Mouse (Mus musculus) kidney, embryonic 15.5 days (tissue): Measurements from ENCODE around the gene Vwa7. TPM values are rescaled to one million over a fixed set of nuclear protein-coding genes. Genes with fewer than 3 reads are reported as not detected.
"Not testable (repeated sequence)": the region's sequence is repeated elsewhere in the genome, so short reads cannot be mapped to it uniquely, and the experiment has no call there.

Experiments used
- ATAC-seq: fragments of 200-750 bp; cut with Nextera tagmentation; replicated peaks from 2 replicates; pipeline ENCODE4 v1.8.0; 2017; ENCODE audit warnings: moderate TSS enrichment; ENCODE audit not compliant: low FRiP score
- H3K27ac ChIP-seq: fragments of 300-500 bp; sonication (generic); 2 replicates; pipeline ENCODE4 v1.5.1; 2015; ENCODE audit warnings: mild to moderate bottlenecking, inconsistent platforms
- H3K27me3 ChIP-seq: fragments of 300-500 bp; sonication (generic); 2 replicates; pipeline ENCODE4 v1.6.1; 2015; ENCODE audit warnings: inconsistent platforms
- H3K36me3 ChIP-seq: fragments of 300-500 bp; sonication (generic); 2 replicates; pipeline ENCODE4 v1.6.1; 2015; ENCODE audit warnings: inconsistent platforms
- H3K4me1 ChIP-seq: fragments of 300-500 bp; sonication (generic); 2 replicates; pipeline ENCODE4 v1.6.1; 2015; ENCODE audit warnings: inconsistent platforms
- H3K4me2 ChIP-seq: fragments of 300-500 bp; sonication (generic); 2 replicates; pipeline ENCODE4 v1.6.1; 2015; ENCODE audit warnings: moderate library complexity, mild to moderate bottlenecking, inconsistent platforms
- H3K4me3 ChIP-seq: fragments of 300-500 bp; sonication (generic); replicated peaks from 2 replicates; pipeline ENCODE4 v1.5.1; 2015; ENCODE audit warnings: mild to moderate bottlenecking, inconsistent platforms
- H3K9ac ChIP-seq: fragments of 300-500 bp; sonication (generic); 2 replicates; pipeline ENCODE4 v1.6.1; 2015; ENCODE audit warnings: mild to moderate bottlenecking, inconsistent platforms
- H3K9me3 ChIP-seq: fragments of 300-500 bp; sonication (generic); replicated peaks from 2 replicates; pipeline ENCODE4 v1.6.1; 2016; ENCODE audit warnings: inconsistent platforms
- WGBS: fragments of 180-500 bp; shearing (Covaris S2); methylation state at CpG from one replicate; pipeline ENCODE4 v1.1.7; 2015; ENCODE audit warnings: mixed read lengths; 5-methylcytosine and 5-hydroxymethylcytosine counted together
- polyA plus RNA-seq: library from polyadenylated mRNA; unstranded; fragments of >200 nt; fragmentation: Nextera tagmentation; extraction: Ambion mirVana; gene quantifications from 2 replicates; pipeline ENCODE4 v1.2.1, GENCODE M21; 2015

Gene Vwa7
- polyA plus RNA-seq, 1 experiment from 2014 or later = 0.29 TPM

DNA sequence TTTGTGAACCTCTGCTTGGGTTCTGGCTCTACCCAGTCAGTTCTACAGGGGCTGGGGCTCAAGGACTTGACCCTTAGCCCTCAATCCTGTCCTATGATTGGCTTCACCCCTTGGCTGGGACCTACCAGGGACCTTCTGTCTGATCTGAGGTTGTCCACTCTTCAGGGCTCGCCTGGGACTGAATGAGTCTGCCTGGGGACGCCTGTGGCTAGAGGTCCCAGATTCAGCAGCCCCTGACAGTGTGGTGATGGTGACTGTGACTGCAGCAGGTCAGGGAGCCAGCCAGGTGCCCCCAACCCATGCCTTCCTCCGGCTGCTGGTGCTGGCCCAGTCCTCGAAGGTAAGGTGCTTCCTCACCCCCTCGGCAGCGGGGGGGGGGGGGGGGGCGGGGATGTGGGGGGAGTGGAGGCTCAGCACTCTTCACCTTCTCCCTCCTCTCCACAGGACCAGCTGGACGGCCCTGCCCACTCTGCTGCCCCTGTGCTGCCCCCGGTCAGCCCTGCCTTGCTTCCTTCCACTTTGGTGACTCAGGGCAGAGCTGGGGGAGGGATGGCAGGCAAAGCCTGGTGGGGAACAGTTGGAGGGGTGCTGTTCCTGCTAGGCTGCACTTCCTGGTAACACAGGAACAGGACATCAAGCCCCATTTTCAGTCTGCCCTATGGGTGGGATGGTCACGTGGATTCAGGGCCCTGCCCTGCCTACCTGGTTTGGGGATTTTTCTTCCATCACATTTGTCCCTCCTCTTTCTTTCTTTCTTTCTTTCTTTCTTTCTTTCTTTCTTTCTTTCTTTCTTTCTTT is 8.5 kb downstream of the Vwa7 start:
- Histone ChIP-seq H3K4me3 (no peak overlapping the region), H3K9me3 (no peaks in the 10 kb centered on the region), H3K36me3 (no peaks in the 10 kb centered on the region), H3K27me3 (no peaks in the 10 kb centered on the region), H3K27ac (no peak overlapping the region), H3K4me2 (no peak overlapping the region), H3K9ac (no peak overlapping the region), H3K4me1 (peaks cover 55% of the 10 kb centered on the region)
- WGBS = 68% methylated on average over 6 of the region's 10 CpGs
- ATAC-seq = no peak

GRCm38 (mm10) chr17:35026206-35026605 is 9.8 kb downstream of the Vwa7 start:
- 44% methylated on average over 5 of the region's 5 CpGs for WGBS
- Histone ChIP-seq H3K36me3 (no peaks in the 10 kb centered on the region), H3K4me1 (peaks cover 56% of the 10 kb centered on the region), H3K4me3 (no peak overlapping the region), H3K4me2 (no peak overlapping the region), H3K27me3 (no peaks in the 10 kb centered on the region), H3K9me3 (no peaks in the 10 kb centered on the region), H3K9ac (no peak overlapping the region), H3K27ac (no peak overlapping the region)
- ATAC-seq = no peak

GRCm38 (mm10) chr17:35027277-35028068 is 11.1 kb downstream of the Vwa7 start, which contains the start of gene Sapcd1:
Gene Sapcd1 (minus strand): TSS chr17:35028016.
- Histone ChIP-seq H3K9ac (no peak within 1 kb of the TSS), H3K36me3 (no peaks in the 10 kb centered on the region), H3K4me3 (peak within 1 kb of the TSS; percentile 12; the same call in 1 of the 2 replicates), H3K4me1 (peaks cover 51% of the 10 kb centered on the region), H3K9me3 (no peaks in the 10 kb centered on the region), H3K27ac (peak within 1 kb of the TSS; percentile 80), H3K4me2 (peak within 1 kb of the TSS; percentile 28; the same call in 1 of the 2 replicates), H3K27me3 (no peaks in the 10 kb centered on the region)
- ATAC-seq = peak; percentile 34
- 37% methylated on average over 13 of the region's 13 CpGs for WGBS

GRCm38 (mm10) chr17:35028315-35028714 is 11.9 kb downstream of the Vwa7 start:
- Histone ChIP-seq H3K27ac (no peak overlapping the region), H3K4me3 (no peak overlapping the region), H3K9me3 (no peaks in the 10 kb centered on the region), H3K9ac (no peak overlapping the region), H3K27me3 (no peaks in the 10 kb centered on the region), H3K36me3 (no peaks in the 10 kb centered on the region), H3K4me1 (peaks cover 54% of the 10 kb centered on the region), H3K4me2 (no peak overlapping the region)
- ATAC-seq = no peak
- 83% methylated on average over 2 of the region's 2 CpGs for WGBS

- Histone ChIP-seq H3K4me2 (peak overlapping the region; percentile 35; the same call in 1 of the 2 replicates), H3K27me3 (no peaks in the 10 kb centered on the region), H3K4me3 (no peak overlapping the region), H3K4me1 (peaks cover 41% of the 10 kb centered on the region), H3K9ac (peak overlapping the region; percentile 26; the same call in 1 of the 2 replicates), H3K9me3 (no peaks in the 10 kb centered on the region), H3K36me3 (no peaks in the 10 kb centered on the region), H3K27ac (no peak overlapping the region)
- WGBS = 36% methylated on average over 19 of the region's 19 CpGs
- no peak for ATAC-seq
Observed at GRCm38 (mm10) chr17:35029691-35030532, 13.5 kb downstream of the Vwa7 start.

DNA sequence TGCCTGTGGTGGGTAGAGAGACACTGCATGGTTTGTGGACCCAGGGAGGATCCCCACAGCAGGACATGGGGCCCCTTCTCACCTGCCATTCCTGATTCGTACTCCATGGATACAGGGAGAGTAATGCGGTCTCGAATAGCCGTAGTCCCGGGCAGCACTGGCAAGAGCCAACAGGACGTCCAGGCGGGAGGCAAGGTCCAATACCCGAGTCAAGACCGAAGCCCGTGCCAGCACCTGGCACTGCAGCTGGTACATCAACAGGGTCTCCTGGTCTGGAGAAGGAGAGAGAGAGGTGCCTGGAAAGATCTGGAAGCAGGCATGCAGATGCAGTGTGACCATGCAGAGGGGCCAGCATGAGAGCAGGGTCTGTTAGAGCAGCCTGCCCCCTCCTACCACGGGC is 14.9 kb downstream of the Vwa7 start:
- Histone ChIP-seq H3K27ac (no peak overlapping the region), H3K36me3 (no peaks in the 10 kb centered on the region), H3K27me3 (no peaks in the 10 kb centered on the region), H3K9ac (no peak overlapping the region), H3K4me3 (no peak overlapping the region), H3K9me3 (no peaks in the 10 kb centered on the region), H3K4me1 (peaks cover 29% of the 10 kb centered on the region), H3K4me2 (no peak overlapping the region)
- no peak for ATAC-seq
- WGBS = 85% methylated on average over 11 of the region's 11 CpGs

GRCm38 (mm10) chr17:35031880-35032279 is 15.5 kb downstream of the Vwa7 start:
- no peaks in the 10 kb centered on the region for H3K36me3 ChIP-seq
- ATAC-seq = no peak
- no peak overlapping the region for H3K9ac ChIP-seq
- no peaks in the 10 kb centered on the region for H3K9me3 ChIP-seq
- H3K27ac ChIP-seq = no peak overlapping the region
- no peaks in the 10 kb centered on the region for H3K27me3 ChIP-seq
- no peak overlapping the region for H3K4me2 ChIP-seq
- H3K4me3 ChIP-seq = no peak overlapping the region
- WGBS = 90% methylated on average over 7 of the region's 7 CpGs
- H3K4me1 ChIP-seq = peaks cover 27% of the 10 kb centered on the region

GRCm38 (mm10) chr17:35032323-35032870 is 16.0 kb downstream of the Vwa7 start:
- Histone ChIP-seq H3K4me1 (peaks cover 22% of the 10 kb centered on the region), H3K4me3 (no peak overlapping the region), H3K36me3 (no peaks in the 10 kb centered on the region), H3K27me3 (no peaks in the 10 kb centered on the region), H3K9ac (no peak overlapping the region), H3K4me2 (no peak overlapping the region), H3K9me3 (no peaks in the 10 kb centered on the region), H3K27ac (no peak overlapping the region)
- WGBS = 70% methylated on average over 8 of the region's 8 CpGs
- no peak for ATAC-seq

DNA sequence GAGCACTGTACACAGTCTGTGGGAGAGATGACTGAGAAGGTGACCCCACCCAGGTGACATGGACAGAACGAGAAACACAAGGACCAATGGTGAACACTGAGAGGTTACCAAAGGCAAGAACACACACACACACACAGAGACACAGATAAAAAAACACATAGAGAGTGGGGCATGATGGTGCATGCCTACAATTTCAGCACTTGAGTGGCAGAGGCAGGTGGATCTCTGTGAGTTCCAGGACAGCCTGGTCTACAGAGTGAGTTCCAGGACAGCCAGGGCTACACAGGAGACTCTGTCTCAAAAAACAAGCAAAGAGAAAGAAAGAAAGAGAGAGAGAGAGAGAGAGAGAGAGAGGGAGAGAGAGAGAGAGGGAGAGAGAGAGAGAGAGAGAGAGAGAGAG is 17.3 kb downstream of the Vwa7 start:
- not testable (repeated sequence) for H3K27me3 ChIP-seq, H3K9me3 ChIP-seq, H3K9ac ChIP-seq, H3K4me3 ChIP-seq, H3K36me3 ChIP-seq, ATAC-seq, H3K27ac ChIP-seq, H3K4me2 ChIP-seq
- 55% methylated on average over 1 of the region's 1 CpGs for WGBS
- H3K4me1 ChIP-seq = peaks cover 15% of the 10 kb centered on the region

DNA sequence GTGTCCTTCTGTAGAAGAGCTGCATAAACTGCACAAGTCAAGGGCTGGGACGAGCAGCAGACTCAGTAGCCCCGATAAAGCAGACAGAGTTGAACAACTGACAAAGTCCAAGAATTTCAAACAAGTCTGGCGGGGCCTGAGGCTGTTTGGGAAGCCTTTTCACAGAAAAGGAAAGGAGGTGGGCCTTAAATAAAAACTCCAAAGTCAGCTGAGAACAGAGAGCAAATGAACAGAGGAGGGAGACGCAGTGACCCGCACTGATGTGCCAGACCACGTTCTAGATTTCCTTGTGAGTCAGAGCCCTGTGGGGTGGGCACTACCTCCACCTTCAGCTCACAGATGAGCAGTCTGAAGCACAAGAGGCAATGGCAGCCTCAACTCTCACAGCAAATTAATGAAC is 18.5 kb downstream of the Vwa7 start:
- ATAC-seq = no peak
- Histone ChIP-seq H3K9me3 (no peaks in the 10 kb centered on the region), H3K36me3 (no peaks in the 10 kb centered on the region), H3K9ac (no peak overlapping the region), H3K4me1 (peaks cover 9% of the 10 kb centered on the region), H3K27me3 (no peaks in the 10 kb centered on the region), H3K4me3 (no peak overlapping the region), H3K27ac (no peak overlapping the region), H3K4me2 (no peak overlapping the region)
- 72% methylated on average over 6 of the region's 6 CpGs for WGBS

DNA sequence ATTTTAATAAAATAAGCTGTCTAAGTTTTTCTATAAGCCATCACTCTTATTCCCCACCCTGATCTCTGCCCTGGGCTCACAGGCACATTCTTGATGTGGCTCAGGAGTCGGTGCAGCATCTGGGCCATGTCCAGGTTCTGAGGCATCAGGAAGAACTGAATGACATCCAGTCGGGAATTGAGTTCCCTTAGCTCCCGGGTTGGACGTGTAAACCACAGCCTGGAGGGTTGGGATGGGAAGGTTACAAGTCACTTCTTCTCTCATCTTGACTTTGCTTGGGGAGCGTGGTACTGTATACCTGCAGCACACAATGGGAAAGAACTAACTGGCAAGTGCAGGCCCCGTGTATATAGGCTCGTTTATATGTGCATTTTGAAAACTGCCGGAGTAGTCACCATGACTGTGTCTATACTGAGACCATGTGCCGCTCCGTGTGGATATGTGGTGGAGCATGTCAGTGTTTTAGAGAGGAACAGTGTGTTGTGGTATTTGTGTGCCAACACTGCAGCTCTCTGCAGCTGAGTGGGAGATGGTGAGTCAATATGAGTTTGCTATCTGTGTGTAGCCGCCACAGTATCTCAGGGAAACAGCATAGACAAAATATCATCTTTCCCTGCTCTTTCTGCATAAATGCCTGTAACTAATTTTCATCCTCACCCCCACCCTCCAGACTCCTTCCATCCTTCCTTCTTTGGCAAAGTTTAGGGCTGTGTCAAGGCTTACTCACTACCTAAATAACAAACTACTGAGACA is 22.9 kb downstream of the Vwa7 start:
- Histone ChIP-seq H3K4me1 (no peaks in the 10 kb centered on the region), H3K4me2 (no peak overlapping the region), H3K36me3 (no peaks in the 10 kb centered on the region), H3K9ac (no peak overlapping the region), H3K27me3 (no peaks in the 10 kb centered on the region), H3K27ac (no peak overlapping the region), H3K4me3 (no peak overlapping the region), H3K9me3 (no peaks in the 10 kb centered on the region)
- 81% methylated on average over 11 of the region's 11 CpGs for WGBS
- no peak for ATAC-seq
